Mouse (Mus musculus) small intestine, adult 2 months (tissue): ENCODE measurements at regions not wholly inside any gene's neighbourhood (a gene's known extent, or its start where the extent isn't known, plus 50 kb on each side); places are given as distances from the start of the nearest gene placed in this dataset.

ENCODE experiments used
- CTCF ChIP-seq: fragments of 200-500 bp; IDR thresholded peaks from 2 replicates; pipeline ENCODE4 v1.5.1; 2012; ENCODE audit warnings: low read depth, mild to moderate bottlenecking, control low read depth, inconsistent platforms, low read length, moderate library complexity, mixed read lengths; ENCODE audit not compliant: insufficient replicate concordance, insufficient read length; ENCODE audit errors: extremely low read depth
- POLR2A ChIP-seq: fragments of 200-500 bp; IDR thresholded peaks from 2 replicates; pipeline ENCODE4 v1.6.1; 2012; ENCODE audit warnings: low read depth, mild to moderate bottlenecking, control low read depth, inconsistent platforms, low read length, moderate library complexity

- TF ChIP-seq CTCF (no peak), POLR2A (no peak)
Observed at GRCm38 (mm10) chr5:141058863-141059262, 58.5 kb upstream of the Card11 start.
